Mouse (Mus musculus) embryonic facial prominence, embryonic 10.5 days (tissue): ENCODE results near the gene Taf3. TPM values are rescaled to one million over a fixed set of nuclear protein-coding genes. Genes with fewer than 3 reads are reported as not detected.

Experiments used
- DNase-seq: peaks from one replicate; pipeline ENCODE4 v3.0.0-alpha.2; 2017; ENCODE audit warnings: low spot score
- H3K27ac ChIP-seq: fragments of 300-500 bp; sonication (generic); replicated peaks from 2 replicates; pipeline ENCODE4 v1.5.1; 2016; ENCODE audit warnings: mild to moderate bottlenecking
- H3K27me3 ChIP-seq: fragments of 300-500 bp; sonication (generic); replicated peaks from 2 replicates; pipeline ENCODE4 v1.6.1; 2016; ENCODE audit warnings: low read depth, mild to moderate bottlenecking; ENCODE audit not compliant: poor library complexity, severe bottlenecking
- H3K36me3 ChIP-seq: fragments of 300-500 bp; sonication (generic); replicated peaks from 2 replicates; pipeline ENCODE4 v1.6.1; 2016; ENCODE audit warnings: mild to moderate bottlenecking, moderate library complexity
- H3K4me1 ChIP-seq: fragments of 300-500 bp; sonication (generic); 2 replicates; pipeline ENCODE4 v1.6.1; 2016
- H3K4me3 ChIP-seq: fragments of 300-500 bp; sonication (generic); 2 replicates; pipeline ENCODE4 v1.5.1; 2016; ENCODE audit warnings: mild to moderate bottlenecking, moderate library complexity
- H3K9me3 ChIP-seq: fragments of 300-500 bp; sonication (generic); 2 replicates; pipeline ENCODE4 v1.6.1; 2016; ENCODE audit warnings: mild to moderate bottlenecking
- WGBS: fragments of 180-500 bp; shearing (Covaris S2); methylation state at CpG from one replicate; pipeline ENCODE4 v1.1.7; 2016; 5-methylcytosine and 5-hydroxymethylcytosine counted together
- polyA plus RNA-seq: library from polyadenylated mRNA; unstranded; fragments of >200 nt; fragmentation: Nextera tagmentation; extraction: Ambion mirVana; gene quantifications from 2 replicates; pipeline ENCODE4 v1.2.1, GENCODE M21; 2016

Taf3 gene
- polyA plus RNA-seq, 1 experiment from 2014 or later, result 17.3 TPM

- H3K27me3 ChIP-seq, result no peaks in the 10 kb centered on the region
- H3K4me1 ChIP-seq, result peaks cover 11% of the 10 kb centered on the region; the same call in 1 of the 2 replicates
- H3K36me3 ChIP-seq, result no peaks in the 10 kb centered on the region
- no peak overlapping the region for H3K4me3 ChIP-seq
- no peaks in the 10 kb centered on the region for H3K9me3 ChIP-seq
- 90% methylated on average over 8 of the region's 8 CpGs for WGBS
- H3K27ac ChIP-seq, result no peak overlapping the region
- DNase-seq, result no peak
These were observed 43.3 kb downstream of the Taf3 start for GRCm38 (mm10) chr2:10004960-10005621.

GRCm38 (mm10) chr2:10003358-10003757 is 45.0 kb downstream of the Taf3 start:
- no peak overlapping the region for H3K4me3 ChIP-seq
- no peak overlapping the region for H3K27ac ChIP-seq
- DNase-seq, result no peak
- no peaks in the 10 kb centered on the region for H3K9me3 ChIP-seq
- no peaks in the 10 kb centered on the region for H3K36me3 ChIP-seq
- H3K4me1 ChIP-seq, result peaks cover 8% of the 10 kb centered on the region; the same call in 1 of the 2 replicates
- H3K27me3 ChIP-seq, result no peaks in the 10 kb centered on the region
- 91% methylated on average over 5 of the region's 5 CpGs for WGBS

- H3K27me3 ChIP-seq, result no peaks in the 10 kb centered on the region
- H3K4me1 ChIP-seq, result no peaks in the 10 kb centered on the region; the same call in 1 of the 2 replicates
- no peaks in the 10 kb centered on the region for H3K36me3 ChIP-seq
- H3K9me3 ChIP-seq, result no peaks in the 10 kb centered on the region
- no peak overlapping the region for H3K27ac ChIP-seq
- WGBS, result 91% methylated on average over 2 of the region's 2 CpGs
- H3K4me3 ChIP-seq, result no peak overlapping the region
- no peak for DNase-seq
These were observed 46.8 kb downstream of the Taf3 start for GRCm38 (mm10) chr2:10001591-10001990.

GRCm38 (mm10) chr2:9997535-9997934 is 50.9 kb downstream of the Taf3 start:
- no peak for DNase-seq
- WGBS, result 85% methylated on average over 7 of the region's 7 CpGs
- Histone ChIP-seq H3K27ac (no peak overlapping the region), H3K9me3 (no peaks in the 10 kb centered on the region), H3K36me3 (no peaks in the 10 kb centered on the region), H3K4me1 (0 out of 2 replicates have a peak, but pooled peaks cover 4% of the 10 kb centered on the region), H3K4me3 (no peak overlapping the region), H3K27me3 (no peaks in the 10 kb centered on the region)

- no peak overlapping the region for H3K27ac ChIP-seq
- H3K4me1 ChIP-seq, result 0 out of 2 replicates have a peak, but pooled peaks cover 4% of the 10 kb centered on the region
- H3K9me3 ChIP-seq, result no peaks in the 10 kb centered on the region
- no peak overlapping the region for H3K4me3 ChIP-seq
- WGBS, result 82% methylated on average over 5 of the region's 5 CpGs
- DNase-seq, result no peak
- no peaks in the 10 kb centered on the region for H3K36me3 ChIP-seq
- H3K27me3 ChIP-seq, result no peaks in the 10 kb centered on the region
These were observed 52.3 kb downstream of the Taf3 start for GRCm38 (mm10) chr2:9996111-9996510.

- Histone ChIP-seq H3K27ac (no peak overlapping the region), H3K36me3 (no peaks in the 10 kb centered on the region), H3K27me3 (no peaks in the 10 kb centered on the region), H3K4me3 (no peak overlapping the region), H3K4me1 (peaks cover 25% of the 10 kb centered on the region), H3K9me3 (no peaks in the 10 kb centered on the region)
- DNase-seq, result no peak
- WGBS, result 33% methylated on average over 4 of the region's 4 CpGs
These were observed 57.6 kb downstream of the Taf3 start for GRCm38 (mm10) chr2:9990690-9991229.

GRCm38 (mm10) chr2:9989649-9990547 is 58.5 kb downstream of the Taf3 start:
- Histone ChIP-seq H3K4me3 (no peak overlapping the region), H3K9me3 (no peaks in the 10 kb centered on the region), H3K27me3 (no peaks in the 10 kb centered on the region), H3K36me3 (no peaks in the 10 kb centered on the region), H3K27ac (peak overlapping the region; percentile 24; the same call in 1 of the 2 replicates), H3K4me1 (peaks cover 29% of the 10 kb centered on the region)
- 56% methylated on average over 17 of the region's 17 CpGs for WGBS
- peak; percentile 52 for DNase-seq

GRCm38 (mm10) chr2:9988290-9988689 is 60.1 kb downstream of the Taf3 start:
- DNase-seq, result no peak
- H3K27ac ChIP-seq, result no peak overlapping the region
- no peaks in the 10 kb centered on the region for H3K9me3 ChIP-seq
- H3K4me1 ChIP-seq, result peaks cover 29% of the 10 kb centered on the region
- WGBS, result 81% methylated on average over 4 of the region's 4 CpGs
- no peaks in the 10 kb centered on the region for H3K36me3 ChIP-seq
- no peaks in the 10 kb centered on the region for H3K27me3 ChIP-seq
- H3K4me3 ChIP-seq, result no peak overlapping the region

GRCm38 (mm10) chr2:9985979-9986447 is 62.4 kb downstream of the Taf3 start:
- Histone ChIP-seq H3K4me3 (0 out of 2 replicates have a peak overlapping the region, but pooled peaks have one; percentile 1), H3K27ac (peak overlapping the region; percentile 44; the same call in 1 of the 2 replicates), H3K4me1 (peaks cover 45% of the 10 kb centered on the region), H3K36me3 (no peaks in the 10 kb centered on the region), H3K27me3 (no peaks in the 10 kb centered on the region), H3K9me3 (no peaks in the 10 kb centered on the region)
- WGBS, result 3% methylated on average over 6 of the region's 6 CpGs
- peak; percentile 27 for DNase-seq

GRCm38 (mm10) chr2:9982446-9982845 is 66.0 kb downstream of the Taf3 start:
- peak; percentile 64 for DNase-seq
- Histone ChIP-seq H3K27me3 (no peaks in the 10 kb centered on the region), H3K4me1 (peaks cover 32% of the 10 kb centered on the region), H3K27ac (no peak overlapping the region), H3K9me3 (no peaks in the 10 kb centered on the region), H3K4me3 (no peak overlapping the region), H3K36me3 (no peaks in the 10 kb centered on the region)
- WGBS, result 23% methylated on average over 5 of the region's 5 CpGs

GRCm38 (mm10) chr2:9971927-9972326 is 76.5 kb downstream of the Taf3 start:
- no peak for DNase-seq
- no peaks in the 10 kb centered on the region for H3K36me3 ChIP-seq
- no peaks in the 10 kb centered on the region for H3K27me3 ChIP-seq
- no peak overlapping the region for H3K27ac ChIP-seq
- peaks cover 13% of the 10 kb centered on the region; the same call in 1 of the 2 replicates for H3K4me1 ChIP-seq
- 81% methylated on average over 3 of the region's 3 CpGs for WGBS
- no peaks in the 10 kb centered on the region for H3K9me3 ChIP-seq
- no peak overlapping the region for H3K4me3 ChIP-seq

- no peak for DNase-seq
- Histone ChIP-seq H3K4me1 (peaks cover 13% of the 10 kb centered on the region; the same call in 1 of the 2 replicates), H3K27ac (no peak overlapping the region), H3K9me3 (no peaks in the 10 kb centered on the region), H3K27me3 (no peaks in the 10 kb centered on the region), H3K36me3 (no peaks in the 10 kb centered on the region), H3K4me3 (no peak overlapping the region)
- 94% methylated on average over 3 of the region's 3 CpGs for WGBS
These were observed 77.8 kb downstream of the Taf3 start for GRCm38 (mm10) chr2:9970579-9970978.
